Mouse (Mus musculus): ENCODE measurements at regions not wholly inside any gene's neighbourhood (a gene's known extent, or its start where the extent isn't known, plus 50 kb on each side); places are given as distances from the start of the nearest gene placed in this dataset.

DNA sequence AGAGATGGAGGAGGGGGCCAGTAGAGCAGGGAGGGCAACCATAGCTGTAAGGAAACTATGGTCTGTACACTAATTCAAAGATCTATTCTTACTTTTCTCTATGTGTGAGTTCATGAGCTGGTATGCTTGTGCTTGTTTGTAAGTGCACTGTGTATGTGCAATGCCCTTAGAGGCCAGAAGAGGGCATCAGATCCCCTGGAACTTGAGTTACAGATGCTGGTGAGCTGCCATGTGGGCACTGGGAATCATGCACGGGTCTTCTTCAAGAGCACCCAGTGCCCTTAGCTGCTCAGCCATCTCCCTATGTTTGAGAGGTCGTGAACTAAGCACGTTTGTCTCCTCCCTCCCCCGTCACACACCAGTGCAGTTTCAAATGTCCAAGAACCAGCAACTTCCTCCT is 68.9 kb downstream of the Tbx3 start:
- WGBS: 54% methylated on average over 4 of the region's 4 CpGs
- H3K27me3 ChIP-seq: peaks cover 38% of the 10 kb centered on the region
- H3K4me1 ChIP-seq: no peaks in the 10 kb centered on the region
- ATAC-seq (replicated peaks; ENCODE audit: low FRiP score): no peak
- no peak overlapping the region for H3K27ac ChIP-seq
- H3K4me2 ChIP-seq: no peak overlapping the region
- no peaks in the 10 kb centered on the region for H3K36me3 ChIP-seq
- H3K4me3 ChIP-seq (replicated peaks): no peak overlapping the region
- no peaks in the 10 kb centered on the region for H3K9me3 ChIP-seq (replicated peaks)
- no peak overlapping the region for H3K9ac ChIP-seq

DNA sequence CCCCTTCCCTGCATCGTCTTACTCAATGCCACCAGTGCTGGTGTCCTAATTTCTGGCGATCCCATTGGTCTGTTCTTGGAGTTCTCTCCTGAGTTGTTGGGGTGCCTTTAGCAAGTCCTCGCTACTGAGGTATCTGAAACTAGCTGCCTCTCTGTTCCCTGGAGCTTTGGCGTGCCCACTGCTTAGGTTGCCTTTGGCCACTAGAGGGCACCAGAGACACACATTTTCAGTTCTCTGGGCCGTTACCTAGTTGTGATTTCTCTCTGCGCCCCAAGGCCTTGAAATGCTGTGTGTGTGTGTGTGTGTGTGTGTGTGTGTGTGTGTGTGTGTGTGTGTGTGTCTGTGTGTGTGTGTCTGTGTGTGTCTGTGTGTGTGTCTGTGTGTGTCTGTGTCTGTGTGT is 70.6 kb downstream of the Tbx3 start:
- H3K36me3 ChIP-seq: no peaks in the 10 kb centered on the region
- H3K4me1 ChIP-seq: no peaks in the 10 kb centered on the region
- no peak overlapping the region for H3K27ac ChIP-seq
- H3K4me2 ChIP-seq: 0 out of 2 replicates have a peak overlapping the region, but pooled peaks have one; percentile 25
- H3K9me3 ChIP-seq (replicated peaks): no peaks in the 10 kb centered on the region
- H3K9ac ChIP-seq: no peak overlapping the region
- 8% methylated on average over 6 of the region's 6 CpGs for WGBS
- no peak overlapping the region for H3K4me3 ChIP-seq (replicated peaks)
- no peak for ATAC-seq (replicated peaks; ENCODE audit: low FRiP score)
- H3K27me3 ChIP-seq: peaks cover 46% of the 10 kb centered on the region

DNA sequence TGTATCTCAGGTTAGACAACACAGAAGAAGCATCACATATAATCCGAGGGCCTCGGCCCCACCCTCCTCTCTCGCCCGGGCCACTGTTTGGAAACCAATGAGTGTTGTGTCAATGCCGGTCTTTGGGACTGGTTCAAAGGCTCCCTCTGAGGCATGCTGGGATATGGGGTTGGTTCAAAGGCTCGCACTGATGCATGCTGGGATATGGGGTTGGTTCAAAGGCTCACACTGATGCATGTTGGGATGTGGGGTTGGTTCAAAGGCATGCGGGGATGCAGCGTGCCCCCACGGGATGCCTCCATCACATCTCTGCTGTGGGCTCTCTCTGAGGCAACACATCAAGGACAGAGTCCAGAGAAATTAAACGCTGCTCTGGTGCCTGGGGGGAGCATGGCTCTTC is 73.3 kb downstream of the Tbx3 start:
- ATAC-seq (replicated peaks; ENCODE audit: low FRiP score): no peak
- H3K9ac ChIP-seq: no peak overlapping the region
- no peak overlapping the region for H3K4me2 ChIP-seq
- H3K4me1 ChIP-seq: peaks cover 7% of the 10 kb centered on the region
- H3K9me3 ChIP-seq (replicated peaks): 0 out of 2 replicates have a peak, but pooled peaks cover 3% of the 10 kb centered on the region
- no peak overlapping the region for H3K27ac ChIP-seq
- no peaks in the 10 kb centered on the region for H3K36me3 ChIP-seq
- 85% methylated on average over 10 of the region's 10 CpGs for WGBS
- H3K27me3 ChIP-seq: peaks cover 69% of the 10 kb centered on the region
- H3K4me3 ChIP-seq (replicated peaks): no peak overlapping the region

DNA sequence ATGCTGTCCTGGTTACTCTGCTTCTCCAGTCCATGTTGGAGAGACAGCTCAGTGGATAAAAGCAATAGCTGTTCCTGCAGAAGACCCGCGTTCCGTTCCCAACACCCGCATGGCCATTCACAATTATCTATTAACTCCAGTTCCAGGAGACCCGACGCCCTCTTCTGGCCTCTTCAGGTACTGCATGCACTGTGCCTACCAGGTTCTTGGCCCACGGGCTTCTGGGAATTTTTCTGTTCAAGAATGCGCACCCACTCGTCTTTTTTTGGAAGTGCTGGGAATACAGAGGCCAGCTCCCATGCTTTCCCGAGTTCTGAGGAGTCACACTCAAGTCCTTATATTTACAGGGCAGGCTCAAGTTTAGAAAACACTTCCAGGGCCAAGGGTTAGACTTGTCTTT is 76.6 kb downstream of the Tbx3 start:
- WGBS: 72% methylated on average over 10 of the region's 10 CpGs
- no peak overlapping the region for H3K4me3 ChIP-seq (replicated peaks)
- H3K4me2 ChIP-seq: no peak overlapping the region
- no peaks in the 10 kb centered on the region for H3K36me3 ChIP-seq
- H3K4me1 ChIP-seq: peaks cover 14% of the 10 kb centered on the region
- no peak overlapping the region for H3K9ac ChIP-seq
- peaks cover 85% of the 10 kb centered on the region for H3K27me3 ChIP-seq
- ATAC-seq (replicated peaks; ENCODE audit: low FRiP score): no peak
- 0 out of 2 replicates have a peak, but pooled peaks cover 3% of the 10 kb centered on the region for H3K9me3 ChIP-seq (replicated peaks)
- H3K27ac ChIP-seq: no peak overlapping the region

DNA sequence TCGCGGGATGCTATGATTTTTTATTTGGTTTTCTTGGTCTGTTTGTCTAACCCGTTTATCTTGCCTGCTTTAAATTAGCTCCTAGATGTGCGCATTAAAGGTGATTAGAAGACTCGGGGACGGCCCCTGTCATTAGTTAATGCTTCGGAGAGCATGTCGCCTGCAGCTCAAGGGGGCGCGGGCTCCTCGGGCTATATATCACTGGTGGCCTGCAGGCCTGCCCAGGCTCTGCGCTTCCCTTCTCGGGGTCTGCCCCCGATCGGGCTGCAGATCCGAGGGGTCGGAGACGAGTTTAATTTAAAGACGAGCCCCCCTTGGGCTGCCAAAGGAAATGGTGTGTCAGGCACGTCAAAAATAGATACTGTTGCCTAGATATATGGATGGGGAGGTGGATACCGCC is 78.2 kb downstream of the Tbx3 start:
- no peak for ATAC-seq (replicated peaks; ENCODE audit: low FRiP score)
- WGBS: under 1% methylated on average over 21 of the region's 21 CpGs
- peak overlapping the region; percentile 50 for H3K4me2 ChIP-seq
- peak overlapping the region; percentile 16 for H3K4me3 ChIP-seq (replicated peaks)
- no peak overlapping the region for H3K9ac ChIP-seq
- H3K4me1 ChIP-seq: peaks cover 14% of the 10 kb centered on the region
- 0 out of 2 replicates have a peak, but pooled peaks cover 3% of the 10 kb centered on the region for H3K9me3 ChIP-seq (replicated peaks)
- peaks cover 84% of the 10 kb centered on the region for H3K27me3 ChIP-seq
- no peaks in the 10 kb centered on the region for H3K36me3 ChIP-seq
- H3K27ac ChIP-seq: no peak overlapping the region

DNA sequence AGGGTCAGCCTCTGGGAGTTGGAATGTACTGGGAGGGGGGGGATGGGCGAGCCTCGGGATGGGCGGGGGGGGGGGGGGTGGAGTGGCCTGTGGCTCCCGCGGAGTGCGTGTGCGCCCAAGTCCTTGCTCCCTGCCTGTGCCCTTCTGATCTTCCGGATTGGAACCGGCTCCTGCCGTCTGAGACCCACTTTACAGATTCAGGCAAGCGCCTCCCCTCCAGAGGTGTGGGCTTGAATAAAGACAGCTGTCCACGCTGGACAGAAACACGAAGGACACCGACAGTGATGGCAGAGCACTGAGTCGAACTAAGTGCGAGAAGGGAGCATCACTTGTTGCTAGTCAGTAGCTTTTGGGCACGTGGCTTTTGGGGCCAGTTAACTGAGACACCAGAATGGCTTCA is 78.7 kb downstream of the Tbx3 start:
- Histone ChIP-seq H3K9ac (no peak overlapping the region), H3K4me3 (replicated peaks) (no peak overlapping the region), H3K27ac (no peak overlapping the region), H3K4me1 (peaks cover 14% of the 10 kb centered on the region), H3K4me2 (peak overlapping the region; percentile 50), H3K27me3 (peaks cover 82% of the 10 kb centered on the region), H3K9me3 (replicated peaks) (0 out of 2 replicates have a peak, but pooled peaks cover 3% of the 10 kb centered on the region), H3K36me3 (no peaks in the 10 kb centered on the region)
- WGBS: 5% methylated on average over 16 of the region's 17 CpGs
- ATAC-seq (replicated peaks; ENCODE audit: low FRiP score): no peak

DNA sequence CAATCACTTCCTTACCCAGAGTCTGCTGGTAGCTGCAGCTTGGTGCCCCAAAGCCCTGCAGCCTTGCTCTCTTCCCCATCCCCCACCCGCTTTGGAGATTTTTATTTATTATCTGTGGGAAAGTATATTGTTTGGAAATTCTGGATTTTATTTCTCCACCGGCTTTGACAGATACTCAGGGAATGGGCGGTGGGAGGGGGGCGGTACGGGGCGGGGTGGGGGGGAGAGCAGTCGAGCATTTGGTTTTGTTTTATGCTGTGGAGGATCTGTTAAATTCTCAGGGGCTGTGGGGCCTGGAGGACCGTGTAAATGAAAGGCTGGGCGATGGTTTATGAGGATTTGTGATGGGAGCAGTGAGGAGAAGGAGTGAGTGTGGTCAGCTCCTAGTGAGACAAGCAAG is 76.7 kb upstream of the Tbx5 start:
- Histone ChIP-seq H3K9ac (no peak overlapping the region), H3K36me3 (no peaks in the 10 kb centered on the region), H3K4me2 (no peak overlapping the region), H3K27me3 (peaks cover 50% of the 10 kb centered on the region), H3K27ac (no peak overlapping the region), H3K9me3 (replicated peaks) (no peaks in the 10 kb centered on the region), H3K4me1 (no peaks in the 10 kb centered on the region), H3K4me3 (replicated peaks) (no peak overlapping the region)
- 46% methylated on average over 9 of the region's 9 CpGs for WGBS
- no peak for ATAC-seq (replicated peaks; ENCODE audit: low FRiP score)

DNA sequence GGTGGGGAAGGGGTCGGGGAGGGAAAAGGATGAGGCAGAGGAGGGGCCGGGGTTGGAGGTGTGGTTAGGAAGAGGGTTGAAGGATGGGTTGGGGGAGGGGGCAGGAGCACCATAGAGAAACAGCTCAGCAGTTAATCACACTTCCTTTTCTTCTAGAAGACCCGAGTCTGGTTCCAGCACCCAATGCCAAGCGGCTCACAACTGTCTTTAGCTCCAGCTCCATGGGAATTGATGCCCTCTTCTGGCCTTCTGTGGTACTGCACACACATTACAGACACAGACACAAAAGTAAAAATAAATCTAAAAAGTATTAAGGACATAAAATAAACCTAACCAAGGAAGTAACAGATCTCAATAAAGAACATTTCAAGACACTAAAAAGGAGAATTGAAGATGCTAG is 73.6 kb upstream of the Tbx5 start:
- no peak for ATAC-seq (replicated peaks; ENCODE audit: low FRiP score)
- WGBS: 82% methylated on average over 4 of the region's 4 CpGs
- H3K9me3 ChIP-seq (replicated peaks): no peaks in the 10 kb centered on the region
- H3K27me3 ChIP-seq: peaks cover 24% of the 10 kb centered on the region
- no peak overlapping the region for H3K27ac ChIP-seq
- H3K36me3 ChIP-seq: no peaks in the 10 kb centered on the region
- H3K9ac ChIP-seq: no peak overlapping the region
- H3K4me3 ChIP-seq (replicated peaks): no peak overlapping the region
- no peaks in the 10 kb centered on the region for H3K4me1 ChIP-seq
- no peak overlapping the region for H3K4me2 ChIP-seq

DNA sequence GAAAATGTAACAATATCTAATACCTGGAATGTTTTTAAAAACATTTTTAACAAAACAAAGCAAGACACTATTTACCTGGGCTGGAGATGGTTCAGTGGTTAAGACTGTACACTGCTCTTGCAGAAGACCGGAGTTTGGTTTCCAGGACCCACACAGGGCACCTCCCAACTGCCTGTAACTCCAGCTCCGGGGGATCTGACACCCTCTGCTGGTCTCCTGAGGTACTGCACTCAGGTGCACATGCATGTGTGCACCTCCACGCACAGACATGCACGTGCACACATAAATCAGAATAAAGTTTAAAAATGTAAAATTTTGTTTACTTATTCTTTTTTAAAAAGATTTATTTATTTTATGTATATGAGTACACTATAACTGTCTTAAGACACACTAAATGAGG is 70.4 kb upstream of the Tbx5 start:
- Histone ChIP-seq H3K36me3 (no peaks in the 10 kb centered on the region), H3K4me1 (no peaks in the 10 kb centered on the region), H3K27ac (no peak overlapping the region), H3K4me3 (replicated peaks) (no peak overlapping the region), H3K9ac (no peak overlapping the region), H3K4me2 (no peak overlapping the region), H3K9me3 (replicated peaks) (no peaks in the 10 kb centered on the region), H3K27me3 (peaks cover 34% of the 10 kb centered on the region)
- ATAC-seq (replicated peaks; ENCODE audit: low FRiP score): no peak
- WGBS: 82% methylated on average over 4 of the region's 4 CpGs

DNA sequence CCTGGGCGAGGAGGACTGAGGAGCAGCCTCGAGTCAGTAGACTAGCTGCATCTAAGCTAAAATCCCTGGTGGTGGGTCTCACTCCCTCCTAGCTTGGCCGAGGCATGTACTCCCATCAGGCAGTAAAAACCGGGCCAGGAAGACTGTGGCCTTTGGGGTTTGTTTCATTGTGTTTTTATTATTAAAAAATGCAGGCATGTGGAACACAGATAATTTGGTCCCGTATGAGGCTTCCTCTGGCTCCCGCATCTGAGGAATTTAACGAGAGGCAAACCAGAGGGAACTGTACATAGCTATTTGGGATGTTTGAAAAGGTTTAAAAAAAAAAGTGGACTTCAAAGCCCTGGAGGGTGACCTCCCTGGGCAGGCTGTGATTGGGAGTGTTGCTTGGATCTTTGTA is 69.1 kb upstream of the Tbx5 start:
- Histone ChIP-seq H3K4me1 (no peaks in the 10 kb centered on the region), H3K27me3 (peaks cover 38% of the 10 kb centered on the region), H3K36me3 (no peaks in the 10 kb centered on the region), H3K27ac (no peak overlapping the region), H3K9ac (no peak overlapping the region), H3K4me3 (replicated peaks) (no peak overlapping the region), H3K4me2 (no peak overlapping the region), H3K9me3 (replicated peaks) (no peaks in the 10 kb centered on the region)
- ATAC-seq (replicated peaks; ENCODE audit: low FRiP score): no peak
- WGBS: 42% methylated on average over 7 of the region's 7 CpGs

DNA sequence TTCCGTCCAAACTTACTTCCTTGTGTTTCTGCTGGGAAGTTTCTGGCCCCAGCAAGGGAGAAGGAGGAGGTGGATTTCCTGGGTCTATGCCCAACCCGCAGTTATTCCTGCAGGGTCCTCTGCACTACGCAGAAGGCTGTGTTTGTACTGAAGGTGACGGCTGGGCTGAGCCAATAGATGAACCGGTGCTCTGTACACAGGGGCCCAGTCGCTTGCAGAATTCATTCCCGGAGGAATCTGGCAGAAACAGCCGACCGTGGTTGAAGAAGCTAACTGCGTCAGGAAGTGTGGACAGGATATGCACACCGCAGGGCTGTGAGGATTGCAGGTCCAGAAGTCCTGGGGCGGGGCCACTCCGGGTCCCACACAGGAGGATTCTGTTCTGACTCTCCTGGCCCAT is 66.1 kb upstream of the Tbx5 start:
- ATAC-seq (replicated peaks; ENCODE audit: low FRiP score): no peak
- WGBS: 41% methylated on average over 13 of the region's 13 CpGs
- H3K9me3 ChIP-seq (replicated peaks): no peaks in the 10 kb centered on the region
- no peaks in the 10 kb centered on the region for H3K4me1 ChIP-seq
- H3K36me3 ChIP-seq: no peaks in the 10 kb centered on the region
- H3K9ac ChIP-seq: no peak overlapping the region
- no peak overlapping the region for H3K4me3 ChIP-seq (replicated peaks)
- no peak overlapping the region for H3K4me2 ChIP-seq
- peaks cover 50% of the 10 kb centered on the region for H3K27me3 ChIP-seq
- H3K27ac ChIP-seq: no peak overlapping the region

DNA sequence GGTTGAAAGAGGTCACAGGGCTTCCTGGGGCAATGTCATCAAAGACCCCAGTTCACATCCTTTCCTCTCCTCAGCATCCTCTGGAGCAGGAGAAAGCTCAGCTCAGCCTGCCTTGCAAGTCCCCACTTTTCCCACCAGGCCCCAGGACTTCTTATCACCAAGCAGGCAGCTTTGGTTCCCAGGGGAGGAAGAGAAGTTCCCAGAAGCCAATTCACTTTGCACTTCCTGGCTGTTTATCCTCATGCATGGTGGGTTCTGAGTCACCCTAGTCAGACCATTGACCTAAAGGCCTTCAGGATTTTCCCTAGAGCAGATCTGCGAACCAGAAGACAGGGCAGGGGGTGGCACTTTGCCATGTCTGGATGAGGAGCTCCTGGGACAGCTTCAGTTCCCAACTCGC is 61.5 kb upstream of the Tbx5 start:
- no peak for ATAC-seq (replicated peaks; ENCODE audit: low FRiP score)
- H3K4me2 ChIP-seq: no peak overlapping the region
- WGBS: 60% methylated on average over 2 of the region's 2 CpGs
- H3K9me3 ChIP-seq (replicated peaks): no peaks in the 10 kb centered on the region
- peaks cover 59% of the 10 kb centered on the region for H3K27me3 ChIP-seq
- no peak overlapping the region for H3K4me3 ChIP-seq (replicated peaks)
- no peak overlapping the region for H3K27ac ChIP-seq
- H3K9ac ChIP-seq: no peak overlapping the region
- no peaks in the 10 kb centered on the region for H3K36me3 ChIP-seq
- H3K4me1 ChIP-seq: no peaks in the 10 kb centered on the region

DNA sequence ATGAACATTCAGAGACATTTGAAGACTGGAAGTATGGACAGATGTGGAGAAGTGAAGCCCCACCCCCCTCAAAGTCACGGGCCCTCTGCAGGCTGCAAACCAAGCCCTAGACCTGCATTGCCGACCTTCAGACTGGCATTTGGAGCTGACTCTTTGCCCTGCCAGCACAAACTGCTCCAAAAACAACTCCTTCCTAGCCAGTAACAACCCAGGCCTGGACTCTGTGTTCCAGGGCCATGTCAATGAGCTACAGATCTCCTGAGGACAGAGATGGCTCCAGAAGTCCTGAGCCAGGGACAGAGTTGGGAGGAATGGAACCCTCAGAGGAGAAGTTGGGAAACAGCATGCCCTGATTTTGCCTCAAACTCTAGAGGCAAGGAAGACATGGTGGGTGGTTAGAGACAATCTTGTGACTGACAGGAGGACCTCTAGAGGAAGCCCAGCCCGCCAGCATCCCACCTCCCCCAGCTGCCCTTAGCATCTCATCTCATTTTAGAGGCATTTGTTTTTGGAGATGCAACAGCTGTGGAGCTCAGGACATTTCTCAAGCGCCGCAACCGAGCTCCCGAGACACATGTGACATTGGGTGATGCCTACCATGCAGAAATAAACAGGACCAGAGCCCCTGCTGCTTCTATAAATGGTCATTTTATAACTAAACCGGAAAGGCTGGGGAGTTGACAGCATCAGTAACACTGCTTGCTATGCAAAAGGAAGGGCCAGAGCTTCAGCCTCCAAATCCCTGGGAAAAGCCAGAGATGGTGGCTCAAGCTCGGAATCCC is 56.2 kb upstream of the Tbx5 start:
- Histone ChIP-seq H3K27ac (no peak overlapping the region), H3K36me3 (no peaks in the 10 kb centered on the region), H3K4me3 (replicated peaks) (no peak overlapping the region), H3K4me2 (no peak overlapping the region), H3K4me1 (no peaks in the 10 kb centered on the region), H3K9ac (no peak overlapping the region), H3K9me3 (replicated peaks) (no peaks in the 10 kb centered on the region), H3K27me3 (peaks cover 76% of the 10 kb centered on the region)
- no peak for ATAC-seq (replicated peaks; ENCODE audit: low FRiP score)
- WGBS: 67% methylated on average over 9 of the region's 9 CpGs
